Mouse (Mus musculus) gastrocnemius, adult 8-10 months (tissue): ENCODE data around the gene Mettl1. TPM values are rescaled to one million over a fixed set of nuclear protein-coding genes. Genes with fewer than 3 reads are reported as not detected.
A peak's percentile ranks its signal among the peaks of the same experiment; 100 is the strongest.

Experiments
- DNase-seq, 2 experiments: peaks; one replicate each; pipeline ENCODE4 v3.0.0; 2022; ENCODE audit warnings: low spot score in 2 of 2
- total RNA-seq, 4 experiments: library from RNA; stranded (reverse); gene quantifications; 2 replicates each; pipeline ENCODE4 v1.2.4; 2022

Gene Mettl1
- total RNA-seq = 10 to 100 TPM in 1 of 4 experiments, 1 to 10 TPM in 3; 8.6 to 12.4 (median 9.6) TPM

DNA sequence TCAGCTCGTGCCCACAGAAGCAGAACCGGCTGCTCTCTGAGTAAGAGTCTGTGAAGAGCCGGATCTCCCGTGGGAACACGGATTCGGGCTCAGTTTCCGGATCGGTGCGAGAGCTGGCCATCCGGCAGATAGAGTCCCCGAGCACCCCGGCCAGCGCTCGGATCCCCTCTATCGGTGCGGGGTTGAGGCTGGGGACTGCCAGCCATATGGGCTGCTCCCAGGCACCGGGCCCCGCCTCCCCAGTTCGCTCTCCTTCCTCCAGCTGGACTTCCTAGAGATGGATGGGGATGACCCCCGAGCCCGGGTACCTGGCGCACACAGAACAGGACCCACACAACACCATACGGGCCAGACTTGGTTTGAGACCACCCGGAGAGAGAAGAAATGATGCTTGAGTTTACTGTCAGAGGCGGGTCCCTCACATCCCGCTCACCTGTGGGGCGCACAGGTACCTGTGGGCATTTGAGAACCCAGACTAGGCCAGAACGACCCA lies at the start of gene Mettl1, which contains the start of gene Eef1akmt3:
Gene Mettl1 (plus strand): TSS at position 141 of the 493 bp plus-strand sequence.
Gene Eef1akmt3 (minus strand): TSS at position 240 of the 493 bp plus-strand sequence.
- no peak for DNase-seq

DNA sequence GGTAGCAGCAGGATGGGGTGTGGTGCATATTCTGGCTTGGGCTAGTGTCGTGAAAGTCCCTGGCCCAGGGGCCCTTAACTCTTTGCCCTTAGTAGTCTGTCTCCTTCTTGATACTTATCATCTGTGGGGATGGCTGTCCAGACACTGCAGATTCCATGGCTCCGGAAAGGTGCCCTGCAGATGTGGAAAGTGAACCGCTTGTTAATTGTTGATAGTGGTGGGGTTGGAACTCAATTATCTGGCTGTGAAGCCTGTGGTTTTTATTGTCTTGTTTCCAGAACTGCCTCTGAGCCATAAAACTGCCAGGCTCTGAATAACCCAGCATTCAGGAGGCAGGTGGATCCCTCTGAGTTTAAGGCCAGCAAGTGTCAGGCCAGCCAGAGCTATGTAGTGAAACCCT lies 49.5 kb upstream of the Mettl1 start:
- no peak for DNase-seq

DNA sequence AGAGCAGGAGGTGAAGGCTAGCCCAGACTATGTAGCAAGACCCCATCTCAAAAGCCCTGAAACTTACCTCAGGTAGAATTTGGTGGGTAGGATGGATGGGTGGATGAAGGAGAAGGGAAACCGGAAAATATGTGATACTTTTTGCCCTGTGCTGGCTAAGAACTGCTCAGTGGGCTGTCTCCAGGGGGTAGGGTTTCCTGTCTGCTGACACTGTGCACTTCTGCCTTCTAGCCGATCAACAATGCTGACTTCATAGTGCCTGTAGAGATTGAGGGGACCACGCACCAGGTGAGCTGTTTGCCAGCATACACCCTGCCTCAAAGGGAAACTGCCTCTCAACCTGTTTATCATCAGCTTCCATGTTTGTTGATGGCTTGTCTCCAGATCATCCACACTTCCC lies 47.6 kb upstream of the Mettl1 start:
- DNase-seq = no peak

DNA sequence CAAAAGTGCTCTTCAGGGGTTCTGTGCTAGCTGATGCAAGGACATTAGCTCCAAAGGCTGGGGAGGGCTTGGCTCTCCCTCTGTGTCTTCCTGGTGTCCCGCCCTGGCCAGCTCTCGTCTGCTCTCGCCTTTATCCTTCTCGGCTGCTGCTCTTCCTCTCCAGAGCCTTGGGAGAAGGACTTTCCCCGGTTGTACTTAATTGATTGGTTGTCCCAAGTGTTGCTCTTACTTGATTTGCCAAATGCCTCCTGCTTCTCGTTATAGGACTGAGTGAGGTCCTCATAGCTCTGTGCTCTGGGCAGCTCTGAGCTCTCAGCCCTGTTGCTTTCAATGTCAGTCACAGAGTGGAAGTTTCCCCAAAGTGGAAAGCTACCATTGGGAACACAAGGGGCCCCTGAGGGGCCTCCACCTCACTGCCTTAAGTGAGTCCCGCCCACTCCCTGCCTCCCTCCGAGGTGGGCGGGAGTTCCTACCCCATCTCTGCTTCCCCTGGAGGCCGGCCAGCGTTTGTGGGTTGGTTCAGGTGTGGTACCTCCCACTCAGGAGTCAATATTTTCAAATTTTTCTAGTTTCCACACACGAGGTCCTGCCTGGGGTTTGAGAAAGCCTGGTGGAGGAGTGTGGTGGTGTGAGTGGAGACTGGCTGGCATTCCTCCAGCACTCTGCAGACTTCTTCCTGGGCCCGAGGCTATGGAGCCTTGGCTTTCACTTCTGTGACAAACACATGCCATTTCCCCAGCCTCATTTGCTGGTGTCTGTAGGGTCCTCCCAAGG lies 43.7 kb upstream of the Mettl1 start:
- no peak for DNase-seq

DNA sequence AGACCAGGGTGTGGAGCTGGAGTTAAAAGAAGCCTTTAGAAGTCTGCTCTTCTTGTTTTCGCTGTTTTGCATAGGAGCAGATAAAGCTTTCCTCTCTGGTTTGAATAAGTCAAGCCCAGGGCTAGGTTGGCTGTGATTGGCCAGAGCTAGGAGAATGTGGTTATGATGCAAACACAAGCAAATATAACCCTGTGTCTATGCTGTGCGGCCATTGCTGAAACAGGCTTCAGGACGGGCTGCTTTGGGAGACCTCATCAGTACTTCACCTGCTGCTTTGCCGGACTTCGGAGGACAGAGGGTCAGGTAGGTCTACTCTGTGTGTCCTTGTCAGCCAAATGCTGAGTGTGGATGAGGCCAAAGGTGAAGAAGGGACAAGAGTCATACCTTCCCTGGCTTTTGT lies 40.7 kb upstream of the Mettl1 start, which contains the start of gene Avil:
Gene Avil (plus strand): TSS at position 181 of the 400 bp plus-strand sequence.
- no peak for DNase-seq

DNA sequence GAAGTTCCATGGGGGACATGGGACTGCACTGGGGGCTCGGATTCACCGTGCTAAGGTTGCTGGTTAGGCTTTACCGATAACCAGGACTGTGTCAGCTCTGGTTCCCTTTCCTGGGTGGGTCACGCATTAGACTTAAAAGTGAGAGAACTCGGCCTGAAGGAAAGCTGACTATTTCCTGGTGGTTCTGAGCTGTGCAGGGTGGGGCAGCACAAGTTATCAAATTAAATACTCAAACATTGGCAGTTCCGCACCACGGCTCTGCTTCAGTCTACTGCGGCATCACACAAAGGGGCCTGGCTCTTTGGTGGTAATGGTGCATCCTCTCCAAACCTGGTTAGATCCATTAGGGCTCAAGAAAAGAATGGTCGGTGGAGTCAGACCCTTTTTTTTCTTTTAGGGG lies 39.9 kb upstream of the Mettl1 start:
- DNase-seq = no peak

DNA sequence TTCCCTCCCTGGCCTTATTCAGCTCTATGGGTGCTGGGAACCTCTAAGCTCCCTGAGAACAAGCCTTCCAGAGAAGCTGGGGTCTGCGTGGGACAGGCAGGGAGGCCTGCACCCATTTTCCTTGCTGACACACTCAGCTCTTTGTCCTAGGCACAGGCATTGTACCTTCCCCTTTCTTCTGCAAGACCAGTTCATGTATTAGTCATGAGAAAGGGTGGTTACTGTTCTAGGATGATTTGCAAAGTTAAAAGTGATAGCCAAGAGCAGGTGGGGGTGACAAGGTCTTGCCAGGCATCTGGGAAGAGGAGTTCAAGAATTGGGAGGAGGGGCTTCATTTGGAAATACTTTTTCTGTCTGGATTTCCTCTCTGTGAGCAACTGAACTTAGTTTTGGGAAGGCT lies 39.2 kb upstream of the Mettl1 start:
- no peak for DNase-seq

DNA sequence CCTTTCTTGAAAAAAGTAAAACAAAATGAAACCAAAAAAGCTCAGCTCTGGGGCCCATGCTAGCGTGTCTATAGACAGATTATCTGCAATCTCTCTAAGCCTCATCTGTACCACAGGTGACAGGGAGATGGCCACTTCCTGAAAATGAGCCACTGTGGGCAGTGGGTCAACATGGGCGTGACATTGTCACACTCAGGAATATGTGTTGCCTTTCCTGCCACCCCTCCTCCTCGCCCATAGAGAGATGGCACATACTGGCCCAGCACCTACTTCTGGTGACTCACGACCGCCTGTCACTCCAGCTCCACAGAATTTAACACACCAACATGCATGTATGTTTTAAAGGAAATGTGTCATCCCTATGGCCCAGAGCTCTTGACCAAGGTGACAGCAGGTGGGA lies 38.4 kb upstream of the Mettl1 start:
- DNase-seq = no peak

DNA sequence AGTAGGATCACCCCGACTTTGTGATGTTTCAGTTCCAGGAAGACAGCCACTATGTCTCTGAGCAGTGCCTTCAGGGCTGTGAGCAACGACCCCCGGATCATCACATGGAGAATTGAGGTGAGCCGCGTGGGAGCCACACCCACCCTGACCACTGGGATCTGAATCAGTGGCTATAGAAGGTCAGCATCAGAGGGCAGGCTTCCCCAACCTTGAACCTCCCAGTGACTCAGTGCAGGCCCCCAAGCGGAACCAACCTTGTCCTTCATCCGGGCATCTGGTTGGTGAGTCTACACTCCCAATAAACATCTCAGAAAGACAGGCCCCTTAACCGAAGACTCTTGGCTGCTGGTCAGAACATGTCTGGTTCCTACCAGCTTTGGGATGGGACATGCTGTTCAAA lies 37.9 kb upstream of the Mettl1 start:
- no peak for DNase-seq

DNA sequence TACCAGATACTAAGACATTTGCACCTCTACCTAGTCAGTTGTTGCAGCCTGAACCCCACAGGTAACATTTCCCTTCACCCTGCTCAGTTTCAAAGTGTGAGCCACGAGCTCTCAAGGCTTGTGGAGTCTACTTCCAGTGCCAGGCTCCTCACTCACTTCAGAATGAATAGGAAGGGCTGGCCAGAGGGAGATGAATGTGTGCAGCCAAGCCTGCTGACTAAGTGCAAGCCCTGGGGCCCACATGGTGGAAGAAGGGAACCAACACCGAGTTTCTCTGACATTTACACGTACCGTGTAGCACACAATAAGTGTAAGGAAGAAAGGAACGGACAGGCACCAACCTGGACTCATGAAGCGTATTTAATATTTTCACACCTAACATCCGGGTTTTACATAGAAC lies 37.4 kb upstream of the Mettl1 start:
- no peak for DNase-seq

DNA sequence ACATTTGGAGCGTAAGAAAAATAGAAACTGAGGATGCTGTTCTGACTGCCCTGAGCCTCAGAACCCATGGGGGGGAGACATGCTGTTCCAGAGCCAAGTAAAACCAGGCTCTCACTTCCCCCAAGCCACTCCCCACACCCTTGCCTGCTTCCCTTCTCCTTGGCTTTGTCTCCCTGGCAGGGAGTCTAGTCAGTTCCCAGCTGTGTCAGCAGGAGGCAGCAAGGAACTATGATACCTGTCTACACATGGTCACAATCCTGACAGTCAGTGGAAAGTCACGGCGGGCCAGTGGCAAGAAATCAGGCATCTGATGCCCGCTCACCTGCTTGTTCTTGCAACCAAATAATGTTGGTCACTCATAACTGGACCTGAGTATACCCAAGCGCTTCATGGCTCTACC lies 24.7 kb upstream of the Mettl1 start:
- DNase-seq = no peak

DNA sequence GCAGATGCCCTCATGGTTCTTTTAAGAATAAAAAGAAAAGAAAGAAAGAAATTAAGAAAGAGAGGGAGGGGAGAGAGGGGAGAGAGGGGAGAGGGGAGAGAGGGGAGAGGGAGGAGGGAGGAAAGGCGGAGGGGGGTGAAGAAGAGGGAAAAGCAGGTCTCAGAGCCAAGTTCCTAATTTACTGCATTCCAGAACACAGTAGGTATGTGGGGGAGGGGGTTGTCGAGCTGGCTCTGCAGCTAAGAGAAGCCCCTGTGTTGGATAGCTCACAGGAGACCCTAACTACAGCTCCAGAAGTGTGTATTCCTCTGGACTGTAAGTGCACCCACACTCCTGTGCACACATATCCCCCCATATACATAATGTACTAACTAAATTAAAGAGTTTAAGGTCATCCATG lies 24.1 kb upstream of the Mettl1 start:
- DNase-seq = no peak

DNA sequence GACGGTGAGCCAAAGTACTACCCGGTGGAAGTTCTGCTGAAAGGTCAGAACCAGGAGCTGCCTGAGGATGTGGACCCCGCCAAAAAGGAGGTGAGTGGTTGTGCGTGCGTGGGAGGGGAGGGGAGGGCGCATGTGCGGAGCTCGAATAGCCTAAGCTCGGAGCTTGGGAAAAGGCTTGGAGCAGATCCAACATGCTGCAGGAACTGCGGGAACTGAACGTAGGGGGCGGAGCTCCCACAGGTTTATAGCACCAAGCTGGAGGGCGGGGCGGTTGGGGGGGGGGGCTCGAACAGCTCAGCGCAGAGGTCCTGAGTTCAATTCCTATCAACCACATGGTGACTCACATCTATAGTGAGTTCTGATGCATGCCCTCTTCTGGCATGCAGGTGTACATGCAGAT lies 22.8 kb upstream of the Mettl1 start:
- no peak for DNase-seq

DNA sequence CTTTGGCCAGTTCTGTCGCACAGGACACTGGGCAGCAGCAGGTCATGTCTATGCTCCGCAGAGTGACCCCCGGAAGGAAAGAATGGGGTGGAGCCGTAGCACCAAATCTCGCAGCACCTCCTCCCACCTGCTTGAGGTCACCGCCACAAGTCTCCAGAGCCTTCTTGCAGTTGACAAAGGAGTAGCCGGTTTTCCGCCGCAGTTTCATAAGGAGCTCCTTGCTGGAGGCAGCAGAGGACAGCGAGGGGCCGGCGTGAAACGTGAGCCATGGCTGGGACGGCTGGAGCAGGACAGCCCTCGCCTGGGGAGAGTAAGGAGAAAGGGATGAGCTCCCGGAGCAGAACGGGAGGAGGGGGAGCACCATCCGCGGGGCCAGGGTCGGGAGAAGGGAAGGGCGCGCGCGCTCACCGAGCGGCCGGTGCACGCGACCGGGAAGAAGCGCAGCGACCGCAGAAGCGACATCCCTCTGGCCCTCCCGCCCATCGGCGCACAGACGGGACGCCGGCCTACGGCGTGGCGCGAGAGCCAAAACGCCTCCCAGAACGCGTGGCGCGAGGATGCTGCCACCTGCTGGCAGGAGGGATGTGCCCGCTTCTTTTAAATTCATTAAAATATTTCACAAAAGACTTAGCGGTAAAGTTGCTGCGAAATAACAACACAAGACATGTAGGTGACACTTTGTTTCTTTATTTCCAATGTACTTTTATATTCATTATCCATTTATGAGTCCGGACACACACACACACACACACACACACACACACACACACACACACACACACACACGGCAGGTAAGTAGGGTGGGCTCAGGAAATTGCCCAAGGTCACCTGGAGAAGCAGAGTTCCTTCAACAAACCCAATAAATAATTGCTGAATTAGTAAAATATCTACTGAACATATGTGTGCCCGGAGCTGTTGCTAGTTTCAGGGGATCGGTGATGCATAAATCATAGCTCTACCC lies 10.6 kb upstream of the Mettl1 start, which contains the start of gene Tsfm:
Gene Tsfm (minus strand): TSS at position 505 of the 961 bp plus-strand sequence.
- DNase-seq = peak; percentile 79 to 81

DNA sequence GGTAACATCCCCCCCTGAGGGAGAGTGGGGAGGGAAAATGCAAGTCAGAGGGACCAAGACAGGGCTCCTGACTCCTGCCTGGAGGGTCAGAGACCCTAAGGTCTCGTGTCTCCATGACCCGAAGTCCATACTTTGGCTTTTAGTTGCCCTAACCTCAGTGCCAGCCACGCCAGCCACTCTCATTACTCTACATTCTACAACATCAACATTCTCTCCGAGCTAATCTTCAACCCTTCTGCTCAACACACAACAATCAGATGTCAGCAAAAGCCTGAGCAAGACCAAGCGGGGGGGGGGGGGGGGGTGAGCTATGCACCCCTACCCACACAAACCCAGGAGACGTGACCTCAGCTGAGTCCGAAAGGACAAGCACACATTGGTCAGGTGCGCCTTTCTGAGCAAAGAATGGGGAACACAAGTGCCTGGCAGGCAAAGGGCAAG lies 7.9 kb upstream of the Mettl1 start:
- no peak for DNase-seq

DNA sequence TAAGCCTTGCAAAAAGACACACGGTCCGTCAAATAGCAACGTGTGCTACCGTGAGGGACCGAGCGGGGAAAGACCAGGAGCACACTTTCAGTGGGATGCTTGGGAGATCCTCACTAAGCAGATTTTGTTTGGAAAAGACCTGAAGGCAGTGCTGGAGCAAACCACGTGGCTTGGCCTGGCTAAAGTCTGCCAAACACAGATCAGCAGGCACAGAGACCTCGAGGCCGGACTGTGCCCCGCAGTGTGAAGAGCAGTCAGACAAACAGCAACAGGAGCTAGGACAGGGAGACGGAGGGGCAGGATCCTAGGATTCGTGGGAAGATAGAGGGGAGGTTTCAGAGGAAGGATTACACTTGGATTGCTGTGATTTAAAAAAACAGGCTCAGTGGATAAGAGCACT lies 4.9 kb upstream of the Mettl1 start:
- no peak for DNase-seq

DNA sequence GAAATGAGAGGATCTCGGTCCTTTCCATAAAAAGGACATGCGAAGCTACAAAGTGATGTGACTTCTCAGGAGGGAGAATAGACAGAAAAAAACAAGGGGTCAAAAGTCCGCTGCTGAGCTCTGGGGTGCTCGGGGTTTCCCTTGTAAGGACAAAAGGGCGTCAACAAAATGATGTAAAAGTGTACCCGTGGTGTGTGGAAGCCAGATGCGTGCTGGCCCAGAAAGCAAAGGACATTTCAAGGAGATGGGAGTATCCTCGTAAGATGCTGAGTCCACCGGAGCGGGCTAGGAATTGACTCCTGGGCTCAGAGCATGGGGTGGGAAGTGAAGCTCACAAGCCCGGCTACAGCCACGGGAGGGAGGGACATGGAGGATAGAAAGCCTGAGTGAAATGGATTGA lies 3.6 kb upstream of the Mettl1 start:
- DNase-seq = no peak

DNA sequence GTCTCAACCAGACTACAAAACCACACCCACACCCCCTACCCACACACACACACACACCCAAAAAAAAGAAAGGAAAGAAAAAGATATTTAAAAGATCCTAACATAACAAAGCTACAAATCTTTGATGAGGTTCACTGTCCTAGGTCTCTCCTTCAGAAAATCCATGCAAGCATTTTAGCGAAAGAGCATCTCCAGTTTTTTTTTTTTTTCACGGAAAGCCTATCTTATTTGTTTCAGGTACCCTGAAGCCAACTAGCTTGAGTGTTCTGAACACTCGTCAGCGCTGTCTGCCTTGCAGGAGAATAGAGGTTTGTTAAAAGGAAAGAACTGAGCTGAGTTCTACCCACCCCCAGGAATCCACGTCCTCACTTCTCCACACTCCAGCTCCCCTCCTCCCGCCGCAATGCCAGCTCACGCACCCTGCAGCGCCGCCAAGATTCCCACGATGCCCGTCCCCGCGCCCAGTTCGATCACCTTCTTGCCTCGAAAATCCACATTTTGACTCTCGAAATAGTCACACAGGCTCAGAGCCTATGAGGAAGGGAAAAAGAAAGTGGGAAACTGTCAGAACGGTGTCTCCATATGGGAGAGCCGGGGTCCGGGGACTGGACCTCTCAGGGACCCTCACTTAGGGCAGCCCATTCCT lies 522 bp upstream of the Mettl1 start:
- no peak for DNase-seq

DNA sequence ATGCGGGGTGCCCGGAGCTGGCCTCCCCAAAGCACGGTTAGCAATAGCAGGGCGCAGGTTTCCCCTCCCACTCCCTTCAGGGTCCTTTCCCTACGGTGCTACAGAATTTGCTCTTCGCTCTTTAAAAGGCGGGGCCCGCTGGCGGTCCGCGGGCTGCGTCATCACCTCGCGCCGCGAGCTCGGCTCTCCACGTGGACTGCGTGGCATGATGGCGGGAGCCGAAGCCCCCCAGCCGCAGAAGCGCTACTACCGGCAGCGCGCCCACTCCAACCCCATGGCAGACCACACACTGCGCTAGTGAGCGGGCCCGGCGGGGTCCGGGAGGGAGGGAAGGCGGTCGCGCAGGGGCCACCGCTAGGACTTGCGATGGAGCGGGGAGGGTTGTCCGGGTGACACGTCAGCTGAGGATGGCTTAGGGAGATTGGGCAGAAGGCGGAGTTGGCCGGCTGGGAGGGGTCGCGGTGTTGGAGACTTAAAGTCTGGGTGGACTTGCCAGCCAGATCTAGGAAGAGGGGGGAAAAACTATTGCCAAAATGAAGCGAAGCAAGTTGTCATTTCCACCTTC lies 642 bp downstream of the Mettl1 start:
- DNase-seq = peak; percentile 75 to 76

DNA sequence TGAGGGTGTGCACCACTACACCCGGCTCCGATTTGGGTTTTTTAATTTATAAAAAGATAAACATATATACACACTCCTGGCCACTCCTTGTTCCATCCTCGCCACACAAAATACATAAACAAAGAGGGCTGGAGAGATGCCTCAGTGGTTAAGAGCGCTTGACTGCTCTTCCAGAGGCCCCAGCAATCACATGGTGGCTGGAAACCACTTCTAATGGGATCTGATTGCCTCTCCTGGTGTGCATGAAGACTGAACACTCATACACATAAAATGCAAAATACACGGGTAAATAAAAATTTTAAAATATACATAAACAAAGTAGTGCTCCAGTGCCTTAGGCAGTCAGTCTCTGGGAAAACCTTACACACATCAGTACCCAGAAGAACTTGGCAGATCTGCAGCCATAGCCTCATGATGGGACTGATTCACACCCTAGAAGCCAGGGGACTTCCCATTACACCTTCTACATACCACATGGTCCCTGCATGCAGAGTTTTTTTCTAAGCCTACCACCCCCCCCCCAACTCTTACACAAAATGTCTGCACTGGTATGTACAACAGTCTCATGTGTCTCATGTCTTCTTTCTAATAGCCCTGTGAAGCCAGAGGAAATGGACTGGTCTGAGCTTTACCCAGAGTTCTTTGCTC lies 1.4 kb downstream of the Mettl1 start:
- DNase-seq = no peak

DNA sequence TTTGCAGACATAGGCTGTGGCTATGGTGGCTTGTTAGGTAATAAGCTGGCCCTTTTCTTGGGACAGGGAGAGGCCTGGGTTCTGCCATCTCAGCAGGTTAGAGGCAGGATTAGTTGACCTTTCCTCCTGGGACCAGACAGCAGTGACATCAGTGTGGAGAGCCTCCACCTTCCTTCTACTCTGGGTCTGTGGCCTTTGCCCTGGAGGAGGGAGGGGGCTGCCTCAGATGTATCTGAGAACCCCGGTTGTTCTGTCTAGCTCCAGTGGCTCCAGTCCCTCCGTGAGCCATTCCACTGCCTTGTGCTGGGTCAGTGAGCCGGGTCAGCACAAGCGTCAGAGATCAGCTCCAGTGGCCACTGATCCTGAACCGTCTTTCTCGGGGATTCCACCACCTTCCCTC lies 2.0 kb downstream of the Mettl1 start:
- DNase-seq = no peak
